Mouse (Mus musculus) urinary bladder, postnatal 36 days (tissue): ENCODE results near the gene Cacng6.

Experiments used
- DNase-seq, 2 experiments: peaks; one replicate each; pipeline ENCODE4 v3.0.0; 2022; ENCODE audit warnings: low spot score in 2 of 2, mixed read lengths in 1 of 2

The Cacng6 gene

DNA sequence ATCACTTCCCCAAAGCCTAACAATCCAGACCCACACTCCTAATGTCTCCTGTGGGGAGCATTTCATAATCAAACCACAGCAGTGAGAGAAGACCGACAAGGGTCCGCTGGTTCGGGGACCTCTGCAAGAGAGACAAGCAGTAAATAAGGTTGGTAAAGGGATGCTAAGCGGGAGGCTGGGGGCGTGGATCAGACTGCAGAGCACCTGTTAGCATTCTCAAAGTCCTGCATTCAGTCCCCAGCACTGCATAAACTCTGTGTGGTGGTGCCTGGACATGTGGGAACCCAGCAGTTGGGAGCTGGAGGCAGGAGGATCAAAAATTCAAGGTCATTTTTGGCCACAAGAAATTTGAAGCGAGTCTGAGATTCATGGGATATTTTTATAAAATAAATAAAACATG, 4.1 kb upstream of the Cacng6 start:
- no peak for DNase-seq

- DNase-seq, result no peak
Observed at GRCm38 (mm10) chr7:3420466-3420865, 3.5 kb upstream of the Cacng6 start.

DNA sequence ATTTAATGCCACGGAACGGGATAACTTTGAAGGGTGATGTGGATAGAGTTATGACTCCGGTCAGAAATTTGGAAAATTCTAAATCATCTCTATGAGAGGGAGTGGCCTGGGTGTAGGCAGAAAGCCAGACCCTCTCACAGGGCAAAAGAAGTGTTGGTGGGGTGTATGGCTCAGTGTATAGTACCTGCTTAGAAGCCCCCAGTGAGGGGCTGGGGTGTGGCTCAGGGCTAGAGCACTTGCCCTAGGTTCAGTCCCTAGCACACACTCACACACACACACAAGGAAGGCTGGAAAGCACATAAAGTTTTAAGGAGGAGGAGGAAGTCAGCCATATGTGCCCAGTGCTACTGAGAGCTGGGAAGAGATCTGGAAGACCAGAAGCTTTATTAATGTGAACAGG, 2.7 kb upstream of the Cacng6 start:
- no peak for DNase-seq

- DNase-seq, result no peak
Observed at GRCm38 (mm10) chr7:3422051-3422450, 1.9 kb upstream of the Cacng6 start.

DNA sequence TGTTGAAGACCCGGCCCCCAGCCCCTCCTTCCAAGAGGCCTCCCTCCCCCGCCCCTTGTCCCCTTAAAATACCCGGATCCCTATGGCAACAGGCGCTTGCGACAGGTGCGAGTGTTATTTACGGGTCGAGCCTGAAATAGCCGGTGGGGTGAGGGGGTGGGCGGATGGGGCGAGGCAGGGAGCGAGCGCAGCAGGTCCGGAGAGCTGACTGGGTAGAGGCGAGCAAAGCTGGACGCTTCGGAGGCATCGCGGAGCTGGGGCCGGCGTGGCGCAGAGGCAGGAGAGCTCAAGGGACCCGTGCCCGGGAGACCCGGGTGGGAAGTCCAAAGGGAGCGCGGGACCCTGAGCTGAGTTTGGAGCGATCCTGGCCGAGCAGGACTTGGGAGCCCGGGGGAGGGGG, 565 bp upstream of the Cacng6 start:
- DNase-seq, result no peak

- DNase-seq, result no peak
Observed at GRCm38 (mm10) chr7:3425141-3425540, 1.1 kb downstream of the Cacng6 start.

- no peak for DNase-seq
Observed at GRCm38 (mm10) chr7:3430161-3430560, 6.2 kb downstream of the Cacng6 start.

DNA sequence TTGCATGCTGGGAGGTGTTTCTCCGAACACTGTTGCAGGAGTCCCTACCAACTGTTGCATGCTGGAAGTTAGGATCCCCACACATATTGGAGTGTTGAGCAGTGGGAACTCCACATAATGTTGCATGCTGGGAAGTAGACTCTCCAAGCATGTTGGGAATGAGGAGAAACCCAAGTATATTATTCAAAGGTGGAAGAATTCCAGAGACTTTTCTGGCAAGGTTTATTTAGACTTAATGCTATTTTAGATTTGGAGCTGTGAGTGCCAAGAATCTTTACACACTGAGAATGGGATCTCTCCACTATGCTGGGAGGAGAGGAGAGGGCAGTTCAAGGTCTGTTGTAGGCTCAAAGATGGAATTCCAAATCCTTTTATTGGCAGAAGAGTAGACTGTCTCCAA, 8.1 kb downstream of the Cacng6 start:
- DNase-seq, result no peak

- no peak for DNase-seq
Observed at GRCm38 (mm10) chr7:3437941-3438340, 13.9 kb downstream of the Cacng6 start.

GRCm38 (mm10) chr7:3439984-3440383, 16.0 kb downstream of the Cacng6 start:
- DNase-seq, result no peak

- DNase-seq, result no peak
Observed at GRCm38 (mm10) chr7:3440526-3440925, 16.5 kb downstream of the Cacng6 start.

- no peak for DNase-seq
Observed at GRCm38 (mm10) chr7:3442476-3443062, 18.6 kb downstream of the Cacng6 start.

GRCm38 (mm10) chr7:3444678-3445077, 20.7 kb downstream of the Cacng6 start:
- DNase-seq, result no peak

DNA sequence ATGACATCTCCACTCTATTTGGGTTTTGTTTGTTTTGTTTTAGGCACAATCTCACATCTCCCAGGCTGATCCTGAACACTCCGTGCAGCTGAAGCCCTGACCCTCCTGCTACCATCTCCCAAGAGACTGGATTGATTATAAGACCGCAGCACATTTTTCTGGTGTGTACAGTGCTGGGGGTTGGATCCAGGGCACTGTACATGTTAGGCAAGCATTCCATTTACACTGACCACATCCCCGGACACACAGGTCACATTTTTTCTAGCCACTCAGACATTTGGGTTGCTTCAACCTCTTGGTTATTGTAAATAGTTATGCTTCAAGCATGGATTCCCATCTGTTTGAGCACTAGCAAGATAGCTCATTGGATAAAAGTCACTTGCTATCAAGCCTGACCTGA, 22.6 kb downstream of the Cacng6 start:
- DNase-seq, result no peak

DNA sequence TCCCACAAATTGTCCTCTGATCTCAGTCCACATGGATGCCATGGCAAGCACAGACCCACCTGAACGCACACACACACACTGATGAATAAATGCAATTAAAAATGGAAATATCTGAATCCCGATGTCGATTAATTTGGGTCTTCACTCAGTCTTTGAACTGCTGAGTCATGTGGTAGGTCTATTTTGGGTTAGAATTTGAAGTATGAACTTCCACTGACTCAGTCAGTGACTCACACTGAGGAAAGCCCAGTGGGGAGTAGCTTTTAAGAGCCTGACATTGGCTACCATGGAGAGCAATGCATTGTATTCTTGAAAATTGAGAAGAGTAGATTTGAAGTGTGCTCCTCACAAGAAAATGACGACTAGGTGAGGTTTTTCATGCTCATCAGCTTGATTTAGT, 23.0 kb downstream of the Cacng6 start:
- no peak for DNase-seq

- DNase-seq, result peak; percentile 37 to 58
Observed at GRCm38 (mm10) chr7:3448737-3449454, 24.9 kb downstream of the Cacng6 start.

- DNase-seq, result no peak
Observed at GRCm38 (mm10) chr7:3450671-3451070, 26.7 kb downstream of the Cacng6 start.

DNA sequence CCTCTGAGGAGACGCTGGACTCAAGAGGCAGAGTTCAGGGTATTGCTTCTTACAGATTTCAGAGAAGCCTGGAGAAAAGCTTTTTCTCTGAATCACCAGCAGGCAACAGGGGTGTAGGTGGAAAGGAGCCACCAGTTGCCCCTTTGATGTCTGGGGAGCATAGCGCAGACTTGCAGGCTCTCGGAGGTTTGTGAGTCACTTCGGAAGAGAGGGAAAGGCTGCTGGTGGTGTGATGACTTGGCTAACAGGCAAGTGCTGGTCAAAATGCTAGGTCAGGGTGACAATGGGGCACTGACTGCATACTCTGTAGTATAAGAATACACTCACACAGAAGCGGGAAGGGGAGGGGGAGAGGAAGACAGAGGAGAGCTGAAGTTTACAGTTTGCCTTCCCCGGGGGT, 27.2 kb downstream of the Cacng6 start:
- DNase-seq, result no peak

GRCm38 (mm10) chr7:3452821-3453485, 29.0 kb downstream of the Cacng6 start:
- no peak for DNase-seq

DNA sequence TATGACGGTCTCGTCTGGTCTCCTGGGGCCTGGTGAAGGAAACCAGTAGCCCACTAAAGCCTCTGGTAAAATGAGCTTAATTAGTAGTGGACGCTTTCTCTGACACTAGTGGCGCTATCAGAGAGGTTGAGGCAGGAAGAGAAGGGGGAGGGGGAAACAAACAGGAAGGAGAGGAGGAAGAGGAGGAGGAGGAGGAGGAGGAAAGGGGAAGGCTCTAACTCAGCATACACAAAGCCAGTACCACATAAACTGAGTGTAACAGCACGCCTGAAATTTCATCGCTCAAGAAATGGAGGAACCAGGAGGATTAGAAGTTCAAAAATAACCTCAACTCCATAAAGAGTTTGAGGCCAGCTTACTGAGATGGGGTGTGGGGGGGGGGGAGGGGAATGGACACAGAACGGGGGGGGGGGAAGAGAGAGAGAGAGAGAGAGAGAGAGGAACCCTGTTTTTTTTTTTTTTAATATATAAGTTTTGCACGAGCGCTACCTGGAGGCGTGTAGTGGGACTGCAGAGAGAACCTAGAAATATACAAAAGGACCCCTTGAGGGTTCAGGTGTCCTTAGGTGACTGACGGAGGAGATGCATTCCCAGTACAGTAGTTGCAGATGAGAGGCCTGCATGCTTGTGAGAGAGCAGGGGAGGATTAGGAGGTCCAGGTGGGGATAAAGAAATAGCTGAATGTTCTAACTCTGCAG, 29.6 kb downstream of the Cacng6 start:
- DNase-seq, result no peak

DNA sequence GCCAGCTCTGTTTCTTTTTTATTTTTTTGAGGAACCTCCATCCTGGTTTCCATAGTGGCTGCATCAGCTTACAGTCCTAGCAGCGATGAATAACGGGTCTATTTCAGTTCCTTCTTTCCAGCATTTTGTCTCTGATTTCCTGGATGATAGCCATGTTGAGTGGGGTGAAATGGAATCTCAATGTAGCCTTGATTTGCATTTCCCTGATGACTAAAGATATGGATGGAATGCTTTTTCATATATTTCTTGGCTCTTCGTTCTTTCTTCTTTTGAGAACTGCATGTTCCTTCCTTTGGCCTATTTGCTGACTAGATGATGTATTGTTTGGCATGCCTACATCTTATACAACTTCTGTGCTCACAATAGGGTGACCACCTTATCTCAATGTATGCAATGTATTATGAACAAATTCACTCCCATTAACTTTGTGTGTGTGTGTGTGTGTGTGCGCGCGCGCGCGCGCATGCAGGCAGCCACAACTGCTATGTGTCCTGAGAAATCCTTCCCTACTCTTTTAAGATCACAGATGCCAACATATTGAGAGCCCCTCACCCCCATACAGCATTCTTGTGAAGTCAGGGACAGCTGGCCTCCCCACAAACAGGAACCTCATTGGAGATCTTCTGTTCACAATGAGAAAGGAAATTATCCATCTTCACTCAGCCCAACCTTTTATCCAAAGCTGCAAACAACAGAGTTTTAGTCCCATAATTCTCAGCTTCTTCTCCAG, 33.3 kb downstream of the Cacng6 start:
- no peak for DNase-seq

- no peak for DNase-seq
Observed at GRCm38 (mm10) chr7:3457841-3458217, 33.8 kb downstream of the Cacng6 start.
